Mouse (Mus musculus) olfactory bulb, adult 2 months (tissue): Measurements from ENCODE around the gene Tuba1c.

Experiments used
- CTCF ChIP-seq: fragments of 200-500 bp; IDR thresholded peaks from 2 replicates; pipeline ENCODE4 v1.5.1; 2012; ENCODE audit warnings: low read depth, mild to moderate bottlenecking, low read length, moderate library complexity; ENCODE audit not compliant: insufficient read depth
- POLR2A ChIP-seq: fragments of 200-500 bp; IDR thresholded peaks from 2 replicates; pipeline ENCODE4 v1.6.1; 2012; ENCODE audit warnings: mild to moderate bottlenecking, low read depth, low read length, moderate library complexity; ENCODE audit not compliant: insufficient read depth

DNA sequence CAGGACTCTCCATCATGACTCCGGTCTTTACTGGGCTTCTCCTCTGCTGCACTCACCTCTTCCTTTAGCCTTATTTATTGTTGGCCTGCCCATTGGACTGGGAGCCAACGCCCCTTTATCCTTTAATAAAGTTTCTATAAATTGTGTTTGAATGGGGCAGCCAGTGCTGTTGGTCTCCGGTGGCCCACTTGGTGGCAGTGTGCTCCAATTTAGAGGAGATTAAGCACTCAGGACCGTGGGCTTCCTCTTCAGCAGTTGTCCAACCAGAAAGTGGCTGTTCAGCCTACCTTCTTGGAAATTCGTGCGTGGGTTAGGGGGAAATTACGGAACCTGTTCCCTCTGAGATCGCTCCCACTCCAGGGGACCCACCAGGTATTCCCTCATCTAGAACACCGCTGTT, 53.6 kb downstream of the Tuba1c start:
- TF ChIP-seq POLR2A (no peak), CTCF (peak; percentile 34; the same call in 1 of the 2 replicates)
